Mouse (Mus musculus) CH12.LX (cell line): Measurements from ENCODE around the gene Fabp2. TPM values are rescaled to one million over a fixed set of nuclear protein-coding genes. Genes with fewer than 3 reads are reported as not detected.

ENCODE experiments used
- DNase-seq: peaks from one replicate; pipeline ENCODE4 v3.0.0-alpha.2; 2013; ENCODE audit errors: extremely low read depth
- H3K27ac ChIP-seq: 2 replicates; pipeline ENCODE4 v1.5.1; 2012; ENCODE audit warnings: low read depth, mild to moderate bottlenecking, control low read depth, moderate library complexity; ENCODE audit not compliant: insufficient read depth
- H3K27me3 ChIP-seq: replicated peaks from 2 replicates; pipeline ENCODE3; 2012; ENCODE audit warnings: inconsistent platforms
- H3K36me3 ChIP-seq, 2 experiments: replicated peaks in 1 of 2; 2 replicates each; pipeline versions ENCODE3 to v1.6.1; 2012; ENCODE audit warnings: inconsistent platforms in 1 of 2, low read length in 1 of 2, mild to moderate bottlenecking in 1 of 2, mixed read lengths in 1 of 2, moderate library complexity in 1 of 2; ENCODE audit not compliant: control insufficient read depth in 1 of 2, insufficient read depth in 1 of 2
- H3K4me1 ChIP-seq, 2 experiments: 2 replicates each; pipeline ENCODE4 v1.6.1; 2012; ENCODE audit warnings: inconsistent platforms in 1 of 2, moderate library complexity in 1 of 2; ENCODE audit not compliant: insufficient read depth in 2 of 2, control insufficient read depth in 1 of 2
- H3K4me2 ChIP-seq: 2 replicates; pipeline ENCODE4 v1.6.1; 2012; ENCODE audit warnings: low read depth, mild to moderate bottlenecking, control low read depth; ENCODE audit not compliant: poor library complexity, insufficient read depth, severe bottlenecking
- H3K4me3 ChIP-seq, 3 experiments: fragments of 150-350 bp in 1 of 3; sonication (generic) in 1 of 3; replicated peaks in 1 of 3; 2 replicates each; pipeline versions ENCODE3 to v1.5.1; 2011 to 2012; ENCODE audit warnings: low read depth in 2 of 3, low read length in 2 of 3, mild to moderate bottlenecking in 2 of 3, moderate library complexity in 2 of 3, control low read depth in 1 of 3, improper control_type of control experiment in 1 of 3, inconsistent platforms in 1 of 3, mixed read lengths in 1 of 3; ENCODE audit not compliant: poor library complexity in 1 of 3
- H3K79me2 ChIP-seq: replicated peaks from 2 replicates; pipeline ENCODE4 v1.6.1; 2012; ENCODE audit warnings: mild to moderate bottlenecking, moderate library complexity; ENCODE audit not compliant: control insufficient read depth, poor library complexity, insufficient read depth, severe bottlenecking; ENCODE audit errors: extremely low read depth
- H3K9ac ChIP-seq: 2 replicates; pipeline ENCODE4 v1.6.1; 2012; ENCODE audit warnings: low read depth, mild to moderate bottlenecking, control low read depth, moderate library complexity; ENCODE audit not compliant: insufficient read depth
- H3K9me3 ChIP-seq: replicated peaks from 2 replicates; pipeline ENCODE3; 2012; ENCODE audit warnings: low read length, inconsistent platforms, mixed read lengths
- BHLHE40 ChIP-seq: IDR thresholded peaks from 2 replicates; pipeline ENCODE4 v1.6.1; 2011; ENCODE audit warnings: mild to moderate bottlenecking, low read depth, low read length, improper control_type of control experiment
- CHD2 ChIP-seq: IDR thresholded peaks from 2 replicates; pipeline ENCODE4 v1.6.1; 2011; ENCODE audit warnings: low read length, improper control_type of control experiment
- CTCF ChIP-seq, 2 experiments: IDR thresholded peaks in 1 of 2; conservative IDR thresholded peaks in 1 of 2; 2 replicates each; pipeline ENCODE4 v1.5.1; 2011 to 2012; ENCODE audit warnings: low read depth in 2 of 2, low read length in 2 of 2, improper control_type of control experiment in 1 of 2, inconsistent platforms in 1 of 2, mild to moderate bottlenecking in 1 of 2, moderate library complexity in 1 of 2
- EP300 ChIP-seq: IDR thresholded peaks from 2 replicates; pipeline ENCODE4 v1.6.1; 2011; ENCODE audit warnings: low read length, improper control_type of control experiment
- ETS1 ChIP-seq: conservative IDR thresholded peaks from 2 replicates; pipeline ENCODE4 v1.6.1; 2012; ENCODE audit warnings: low read depth, mild to moderate bottlenecking, inconsistent platforms, low read length, improper control_type of control experiment, moderate library complexity
- GABPA ChIP-seq: IDR thresholded peaks from 2 replicates; pipeline ENCODE4 v1.6.1; 2012; ENCODE audit warnings: low read depth, low read length, improper control_type of control experiment, inconsistent platforms; ENCODE audit not compliant: insufficient replicate concordance
- JUND ChIP-seq: conservative IDR thresholded peaks from 2 replicates; pipeline ENCODE4 v1.6.1; 2011; ENCODE audit warnings: low read depth, low read length, improper control_type of control experiment
- MAZ ChIP-seq: IDR thresholded peaks from 2 replicates; pipeline ENCODE4 v1.6.1; 2012; ENCODE audit warnings: low read depth, mild to moderate bottlenecking, inconsistent platforms, low read length, improper control_type of control experiment, moderate library complexity
- MEF2A ChIP-seq: IDR thresholded peaks from 2 replicates; pipeline ENCODE4 v1.6.1; 2014; ENCODE audit warnings: low read depth, mild to moderate bottlenecking, inconsistent platforms, low read length, improper control_type of control experiment, borderline replicate concordance
- MYC ChIP-seq: IDR thresholded peaks from 2 replicates; pipeline ENCODE4 v1.6.1; 2011; ENCODE audit warnings: low read depth, mild to moderate bottlenecking, improper control_type of control experiment, low read length
- NELFE ChIP-seq: IDR thresholded peaks from 2 replicates; pipeline ENCODE4 v1.6.1; 2011; ENCODE audit warnings: low read depth, low read length, improper control_type of control experiment
- NRF1 ChIP-seq: IDR thresholded peaks from 2 replicates; pipeline ENCODE4 v1.6.1; 2014; ENCODE audit warnings: low read depth, mild to moderate bottlenecking, inconsistent platforms, low read length, improper control_type of control experiment, moderate library complexity
- PAX5 ChIP-seq: IDR thresholded peaks from 2 replicates; pipeline ENCODE4 v1.6.1; 2012; ENCODE audit warnings: low read length, inconsistent platforms, mixed read lengths
- POLR2A ChIP-seq: IDR thresholded peaks from 2 replicates; pipeline ENCODE4 v1.6.1; 2011; ENCODE audit warnings: low read depth, mild to moderate bottlenecking, improper control_type of control experiment, low read length
- POLR2AphosphoS2 ChIP-seq: IDR thresholded peaks from 2 replicates; pipeline ENCODE4 v1.6.1; 2011; ENCODE audit warnings: low read depth, low read length, improper control_type of control experiment
- SIN3A ChIP-seq: IDR thresholded peaks from 2 replicates; pipeline ENCODE4 v1.6.1; 2012; ENCODE audit warnings: low read length, improper control_type of control experiment, inconsistent platforms
- SMC3 ChIP-seq: IDR thresholded peaks from 2 replicates; pipeline ENCODE4 v1.6.1; 2011; ENCODE audit warnings: low read depth, low read length, improper control_type of control experiment
- TBP ChIP-seq: conservative IDR thresholded peaks from 2 replicates; pipeline ENCODE4 v1.6.1; 2011; ENCODE audit warnings: low read depth, low read length, improper control_type of control experiment
- TCF12 ChIP-seq: IDR thresholded peaks from 2 replicates; pipeline ENCODE4 v1.6.1; 2014; ENCODE audit warnings: low read depth, mild to moderate bottlenecking, inconsistent platforms, low read length, improper control_type of control experiment
- UBTF ChIP-seq: IDR thresholded peaks from 2 replicates; pipeline ENCODE4 v1.6.1; 2012; ENCODE audit warnings: low read depth, mild to moderate bottlenecking, inconsistent platforms, low read length, improper control_type of control experiment, moderate library complexity
- USF1 ChIP-seq: IDR thresholded peaks from 2 replicates; pipeline ENCODE4 v1.6.1; 2014; ENCODE audit warnings: low read depth, mild to moderate bottlenecking, inconsistent platforms, low read length, improper control_type of control experiment
- ZC3H11A ChIP-seq: IDR thresholded peaks from 2 replicates; pipeline ENCODE4 v1.6.1; 2012; ENCODE audit warnings: low read depth, mild to moderate bottlenecking, inconsistent platforms, low read length, improper control_type of control experiment
- ZMIZ1 ChIP-seq: IDR thresholded peaks from 2 replicates; pipeline ENCODE4 v1.6.1; 2012; ENCODE audit warnings: low read depth, mild to moderate bottlenecking, inconsistent platforms, low read length, improper control_type of control experiment
- ZNF384 ChIP-seq: IDR thresholded peaks from 2 replicates; pipeline ENCODE4 v1.6.1; 2012; ENCODE audit warnings: low read depth, low read length, improper control_type of control experiment, inconsistent platforms
- dilution Hi-C: fragments of 300-500 bp; cut with MboI; formaldehyde crosslinking; loops from 2 replicates; pipeline ENCODE4 v1.14.3; 2020; ENCODE audit warnings: low sequenced_read_pairs; ENCODE audit not compliant: extremely low pct_unique_long_range_greater_than_20kb, extremely low pct_ligation_motif_present
- in situ Hi-C: fragments of 300-500 bp; cut with MboI; formaldehyde crosslinking; loops from 3 replicates; pipeline ENCODE4 v1.14.3; 2019; ENCODE audit warnings: low sequenced_read_pairs, low pct_ligation_motif_present, low pct_unique_long_range_greater_than_20kb, mixed read lengths
- polyA plus RNA-seq: library from polyadenylated mRNA; unstranded; fragments of >175 nt; gene quantifications from 2 replicates; pipeline ENCODE4 v1.2.1, GENCODE M21; 2012; ENCODE audit warnings: low read depth; ENCODE audit not compliant: insufficient read length
- total RNA-seq, 2 experiments: library from RNA; depleted of rRNA; stranded (reverse); fragments of 300-350 nt in 1 of 2; fragments of >200 nt in 1 of 2; gene quantifications; 2 replicates each; pipeline ENCODE4 v1.2.3; 2012 to 2014

The Fabp2 gene
- total and polyA plus RNA-seq, 3 experiments = not detected

GRCm38 (mm10) chr3:122895189-122895731, 388 bp downstream of the Fabp2 start:
- DNase-seq = no peak
- no peak overlapping the region for H3K4me2 ChIP-seq
- H3K4me1 ChIP-seq = no peaks in the 10 kb centered on the region
- H3K9ac ChIP-seq = no peak overlapping the region
- in situ Hi-C loops (no loop called here), dilution Hi-C loops (no loop called here)
- H3K36me3 ChIP-seq = no peaks in the 10 kb centered on the region
- H3K27me3 ChIP-seq = no peaks in the 10 kb centered on the region
- TF ChIP-seq TCF12 (no peak), NRF1 (no peak)
- TF ChIP-seq, all 38 proteins: peak for 0
- Histone ChIP-seq H3K4me3 (no peak overlapping the region), H3K79me2 (no peaks in the 10 kb centered on the region), H3K9me3 (no peaks in the 10 kb centered on the region), H3K27ac (no peak overlapping the region)

GRCm38 (mm10) chr3:122898254-122898653, 3.4 kb downstream of the Fabp2 start:
- H3K4me1 ChIP-seq = no peaks in the 10 kb centered on the region
- H3K9ac ChIP-seq = no peak overlapping the region
- dilution Hi-C loops (no loop called here), in situ Hi-C loops (no loop called here)
- no peak for DNase-seq
- H3K4me2 ChIP-seq = peak overlapping the region; percentile 1
- TF ChIP-seq ZNF384 = no peak
- TF ChIP-seq GABPA = no peak
- TF ChIP-seq ZC3H11A = no peak
- no peak for TF ChIP-seq ETS1
- no peak overlapping the region for H3K4me3 ChIP-seq
- H3K79me2 ChIP-seq = no peaks in the 10 kb centered on the region
- no peaks in the 10 kb centered on the region for H3K27me3 ChIP-seq
- H3K9me3 ChIP-seq = no peaks in the 10 kb centered on the region
- H3K36me3 ChIP-seq = no peaks in the 10 kb centered on the region
- no peak overlapping the region for H3K27ac ChIP-seq

GRCm38 (mm10) chr3:122903746-122904433, 9.0 kb downstream of the Fabp2 start:
- Histone ChIP-seq H3K4me3 (no peak overlapping the region), H3K27ac (no peak overlapping the region), H3K9me3 (no peaks in the 10 kb centered on the region), H3K36me3 (no peaks in the 10 kb centered on the region), H3K27me3 (no peaks in the 10 kb centered on the region), H3K4me2 (no peak overlapping the region), H3K9ac (no peak overlapping the region), H3K4me1 (peaks cover 0 to 5% of the 10 kb centered on the region in 2 experiments; a peak in 1 of 4 replicates), H3K79me2 (no peaks in the 10 kb centered on the region)
- in situ Hi-C loops (loop anchor here (25.0 kb wide), 2 partner anchors 267 to 617 kb away; partner anchors contain the start of gene Bcar3), dilution Hi-C loops (no loop called here)
- DNase-seq = peak; percentile 64
- no peak for TF ChIP-seq POLR2A
- TF ChIP-seq MYC = no peak
- 0 out of 2 replicates have a peak, but pooled peaks have one; percentile 27 for TF ChIP-seq NELFE
- no peak for TF ChIP-seq MEF2A
- no peak for TF ChIP-seq EP300
- no peak for TF ChIP-seq ETS1
- no peak for TF ChIP-seq USF1
- TF ChIP-seq UBTF = no peak
- no peak for TF ChIP-seq JUND
- TF ChIP-seq TBP = no peak
- TF ChIP-seq GABPA = no peak
- TF ChIP-seq ZC3H11A = peak; percentile 24
- TF ChIP-seq SIN3A = no peak
- TF ChIP-seq CHD2 = no peak
- TF ChIP-seq MAZ = 0 out of 2 replicates have a peak, but pooled peaks have one; percentile 23
- no peak for TF ChIP-seq POLR2AphosphoS2
- no peak for TF ChIP-seq BHLHE40
- peak; percentile 76 to 88 for TF ChIP-seq CTCF (conservative IDR thresholded peaks at IDR 0.05 in 1 of 2, IDR thresholded peaks at IDR 0.05 in 1 of 2; ENCODE audit: low read depth in 2 of 2, low read length in 2 of 2)
- no peak for TF ChIP-seq PAX5
- TF ChIP-seq ZNF384 = no peak
- TF ChIP-seq SMC3 = peak; percentile 79
- TF ChIP-seq ZMIZ1 = no peak
